Mouse (Mus musculus) lung, postnatal 25 days (tissue): ENCODE results near the gene Tdrd3.

Experiments used
- DNase-seq: peaks from one replicate; pipeline ENCODE4 v3.0.0; 2022; ENCODE audit warnings: low spot score

Gene Tdrd3

DNA sequence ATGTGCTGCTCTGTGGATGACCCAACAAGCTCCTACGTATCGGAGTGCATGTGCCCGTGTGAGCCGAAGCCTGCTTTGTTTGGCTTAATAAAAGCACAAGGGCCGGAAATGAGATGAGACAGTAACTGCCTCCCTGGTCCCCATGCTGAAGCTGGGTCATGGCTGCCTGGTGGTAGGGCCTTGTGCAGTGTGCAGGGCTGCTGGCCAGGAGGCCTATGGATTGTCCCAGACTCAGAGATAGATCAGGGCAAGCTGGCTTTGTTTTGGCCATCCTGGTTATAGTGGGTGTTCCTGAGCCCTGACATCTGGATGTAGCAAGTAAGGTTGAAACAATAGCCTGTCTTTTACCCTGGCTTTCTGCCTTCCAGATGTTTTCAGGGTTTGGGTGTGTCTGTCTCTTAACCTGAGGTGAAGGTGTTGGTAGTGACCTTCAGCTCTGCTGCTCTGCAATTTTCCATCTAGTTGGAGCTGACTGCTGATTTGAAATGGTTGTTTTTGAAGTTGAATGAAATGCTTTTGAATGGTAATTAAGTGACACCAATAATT is 39.3 kb downstream of the Tdrd3 start:
- DNase-seq = no peak

DNA sequence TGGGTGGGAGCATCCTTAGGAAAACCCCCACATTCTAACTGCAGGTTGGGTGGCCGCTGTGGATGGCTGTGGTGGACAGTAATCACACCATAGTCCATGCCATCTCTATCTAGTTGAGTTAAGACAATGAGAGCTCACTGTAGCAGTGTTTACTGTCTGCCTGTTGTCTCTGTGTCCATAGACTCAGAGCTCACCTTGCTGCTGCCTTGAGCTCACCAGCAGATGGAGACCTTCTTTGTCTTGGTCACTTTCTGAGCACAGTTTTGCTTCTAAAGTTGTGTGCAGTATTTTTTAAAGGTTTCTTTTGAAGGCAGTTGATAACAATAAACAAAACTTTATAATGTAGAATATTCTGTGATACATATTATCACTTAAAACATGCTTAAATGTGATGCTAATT is 43.3 kb downstream of the Tdrd3 start:
- no peak for DNase-seq

DNA sequence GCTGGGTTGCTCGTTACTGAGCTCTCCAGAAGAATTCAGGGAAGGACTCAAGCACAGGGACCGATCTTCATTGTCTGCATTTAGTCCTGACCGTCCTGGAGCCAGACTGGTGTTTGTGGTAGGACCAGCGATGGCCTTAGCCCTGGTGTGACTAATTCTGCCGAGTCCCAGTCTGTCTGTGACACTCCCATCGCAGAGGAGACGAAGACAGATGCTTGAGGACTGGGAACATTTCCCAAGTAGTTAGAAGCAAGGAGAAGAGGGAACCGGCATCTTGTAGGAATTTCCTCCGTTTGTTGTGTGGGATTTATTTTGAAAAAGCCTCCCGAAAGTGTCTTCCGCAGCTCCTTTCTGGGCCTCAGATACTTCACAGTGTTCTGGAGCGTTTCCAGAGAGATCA is 45.1 kb downstream of the Tdrd3 start:
- DNase-seq = no peak

DNA sequence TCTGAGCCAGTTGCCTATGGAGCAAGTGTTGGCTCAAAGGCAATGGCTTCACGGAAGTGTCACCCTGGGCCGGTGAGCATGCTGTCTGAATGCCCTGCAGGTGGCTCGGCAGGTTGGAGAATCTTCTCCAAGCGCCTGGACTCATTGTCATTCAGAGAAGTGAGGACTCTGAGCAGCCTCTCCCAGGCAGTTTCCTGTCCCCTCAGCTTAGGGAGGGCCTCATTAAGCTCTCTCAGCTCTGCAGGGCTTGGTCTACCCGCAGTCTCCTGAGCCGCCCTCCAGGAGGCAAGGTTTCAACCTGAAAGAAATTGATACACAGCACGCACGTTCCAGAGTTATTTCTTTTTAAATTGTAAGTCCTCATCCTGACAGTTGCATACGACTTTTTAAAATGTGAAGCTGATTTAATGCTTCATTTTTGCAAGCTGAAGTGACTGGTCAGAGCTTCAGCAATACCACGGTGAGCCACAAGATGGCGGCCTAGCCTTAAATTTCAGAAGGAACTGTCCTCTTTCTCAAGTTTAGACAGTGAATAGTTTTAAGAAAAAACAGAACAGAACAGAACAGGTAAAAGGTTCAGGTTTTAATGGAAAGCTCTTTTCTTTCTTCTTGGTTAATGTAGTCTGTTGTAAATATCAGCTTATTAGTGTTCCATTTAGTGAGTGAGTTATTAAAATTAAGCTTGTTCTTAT is 47.7 kb downstream of the Tdrd3 start:
- peak; percentile 73 for DNase-seq

DNA sequence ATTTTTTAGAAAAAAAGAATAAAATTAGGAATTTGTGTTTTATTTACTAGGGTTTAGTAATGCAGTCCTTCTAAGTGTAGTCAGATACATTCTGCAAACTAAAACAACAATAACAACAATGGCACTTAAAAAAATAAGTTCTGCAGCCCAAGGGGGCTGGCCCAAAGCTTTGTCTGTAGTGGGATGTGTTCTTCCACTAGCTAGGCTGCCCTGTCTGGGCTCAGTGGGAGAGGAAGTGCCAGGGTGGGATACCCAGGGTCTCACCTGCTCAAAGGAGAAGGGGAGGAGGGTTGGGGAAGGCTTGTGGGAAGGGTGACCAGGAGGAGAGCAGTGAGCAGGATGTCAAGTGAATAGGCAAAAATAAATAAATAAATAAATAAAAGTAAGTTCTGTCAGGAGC is 48.2 kb downstream of the Tdrd3 start:
- DNase-seq = no peak

DNA sequence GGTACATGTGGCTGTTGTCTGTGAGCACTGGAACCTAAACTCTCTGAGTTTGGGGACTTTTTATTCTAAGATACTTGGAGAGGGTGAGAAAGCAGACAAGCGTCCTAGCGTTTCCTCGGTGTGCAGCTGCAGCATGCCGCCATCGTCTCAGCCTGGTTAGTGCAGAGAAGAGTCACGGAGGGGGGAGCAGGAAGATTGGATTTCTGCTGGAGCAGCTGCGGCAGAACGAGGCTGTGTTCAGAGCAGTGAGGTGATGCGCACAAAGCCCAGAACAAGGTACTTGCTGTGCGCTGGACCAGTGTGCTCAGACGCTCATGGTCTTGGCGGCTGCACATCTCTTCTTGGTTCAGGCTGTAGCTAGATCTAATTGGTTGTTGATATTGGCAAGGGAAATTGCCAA is 51.1 kb downstream of the Tdrd3 start:
- no peak for DNase-seq

DNA sequence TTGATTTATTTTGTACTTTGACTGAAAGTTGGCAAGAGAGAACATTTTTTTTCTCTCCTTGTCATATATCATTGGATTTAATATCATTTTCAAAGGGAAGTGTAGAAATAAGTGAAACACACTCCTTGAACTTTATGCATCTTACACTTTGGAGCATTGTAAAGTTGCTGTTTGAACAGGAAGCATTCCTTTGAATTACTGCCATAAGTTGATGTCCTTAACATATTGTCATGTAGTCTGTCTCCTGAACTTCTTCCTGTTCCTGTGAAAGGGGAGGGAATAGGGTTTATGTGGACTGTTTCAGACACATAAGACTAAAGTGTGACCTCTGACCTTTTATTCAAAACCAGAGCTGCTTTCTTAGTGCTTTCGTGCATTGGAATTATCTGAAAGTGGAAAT is 55.1 kb downstream of the Tdrd3 start:
- no peak for DNase-seq

DNA sequence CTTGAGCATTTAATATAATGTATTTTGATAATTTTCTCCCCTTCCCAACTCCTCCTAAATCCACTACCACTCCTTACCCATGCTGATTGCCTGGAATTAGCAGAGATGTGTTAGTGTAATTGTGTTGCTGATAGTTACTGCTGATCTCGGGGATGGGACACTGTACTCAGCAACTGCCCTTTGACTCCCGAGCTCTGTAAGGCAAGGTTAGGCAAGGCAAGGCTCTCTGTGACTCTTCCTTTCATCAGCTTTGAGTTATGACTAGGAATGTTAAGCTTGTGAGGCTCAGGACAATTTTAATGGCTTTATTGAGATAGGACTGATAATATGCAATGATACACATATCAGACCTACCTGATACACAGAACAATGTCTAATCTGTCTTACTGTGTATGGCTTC is 56.3 kb downstream of the Tdrd3 start:
- no peak for DNase-seq

DNA sequence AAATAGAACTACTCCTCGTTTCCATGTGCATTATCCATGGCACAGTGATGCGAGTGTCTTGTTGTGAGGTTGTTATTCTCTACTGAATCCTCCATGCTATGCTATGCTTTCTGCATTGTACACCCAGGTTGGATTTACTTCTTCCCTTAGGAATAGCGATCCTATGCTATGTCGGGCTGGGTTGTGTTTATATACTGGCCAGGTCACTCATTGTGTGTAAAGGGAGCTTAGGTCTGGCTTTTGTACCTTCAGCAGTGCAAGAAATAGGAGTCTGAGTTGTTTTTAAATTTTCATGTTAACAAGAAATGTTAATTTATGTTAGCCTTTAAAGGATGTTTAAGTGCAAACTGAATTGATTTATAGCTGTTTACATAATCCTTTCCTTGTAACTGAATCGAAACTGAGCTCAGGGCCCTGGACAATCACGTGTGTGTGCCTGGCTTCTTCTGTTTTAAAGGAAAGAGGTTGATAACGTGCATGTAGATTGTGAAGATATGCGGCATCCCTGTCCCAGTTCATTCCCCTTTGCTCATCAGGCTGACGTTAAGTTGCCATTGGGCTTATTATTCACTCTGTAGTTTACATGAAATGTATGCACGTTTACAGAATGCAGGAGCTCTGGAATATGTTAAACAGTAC is 59.4 kb downstream of the Tdrd3 start:
- DNase-seq = no peak

DNA sequence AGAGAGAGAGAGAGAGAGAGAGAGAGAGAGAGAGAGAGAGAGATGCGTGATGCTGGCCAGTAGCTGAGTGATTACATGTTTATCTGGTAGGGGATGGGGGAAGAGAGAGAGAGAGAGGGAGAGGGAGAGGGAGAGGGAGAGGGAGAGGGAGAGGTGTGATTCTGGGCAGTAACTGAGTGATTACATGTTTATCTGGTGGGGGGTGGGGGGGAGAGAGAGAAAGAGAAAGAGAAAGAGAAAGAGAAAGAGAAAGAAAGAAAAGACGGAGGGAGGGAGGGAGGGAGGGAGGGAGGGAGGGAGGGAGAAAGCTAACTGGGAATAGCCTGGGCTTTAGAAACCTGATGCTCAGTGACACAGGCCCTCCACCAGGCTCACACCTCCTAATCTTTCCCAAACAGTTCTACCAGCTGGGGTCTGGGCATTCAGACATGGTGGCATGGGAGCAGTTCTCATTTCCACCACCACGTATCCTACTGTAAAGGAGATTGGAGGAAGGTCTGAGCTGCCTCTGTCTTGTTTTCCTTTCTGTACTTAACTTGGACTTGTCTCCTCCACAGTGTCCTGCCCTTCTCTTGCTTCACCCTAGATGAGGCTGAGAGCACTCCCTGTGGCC is 62.0 kb downstream of the Tdrd3 start:
- no peak for DNase-seq

DNA sequence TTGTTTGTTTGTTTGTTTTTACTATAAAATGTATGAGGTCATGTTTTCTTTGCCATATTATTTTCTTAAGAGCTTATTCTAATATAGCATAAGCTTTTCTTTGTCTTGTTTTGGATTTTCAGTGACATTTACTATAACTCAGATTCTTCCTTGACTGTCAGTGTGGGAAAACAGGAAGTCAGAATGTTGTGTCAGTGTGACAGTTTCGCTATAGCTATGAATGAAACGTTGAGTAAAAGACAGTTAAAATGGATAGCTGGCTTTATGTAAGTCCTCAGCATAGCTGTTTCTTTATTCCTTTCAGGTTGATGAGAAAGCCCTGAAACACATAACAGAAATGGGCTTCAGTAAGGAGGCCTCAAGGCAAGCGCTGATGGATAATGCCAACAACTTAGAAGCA is 69.4 kb downstream of the Tdrd3 start:
- no peak for DNase-seq

DNA sequence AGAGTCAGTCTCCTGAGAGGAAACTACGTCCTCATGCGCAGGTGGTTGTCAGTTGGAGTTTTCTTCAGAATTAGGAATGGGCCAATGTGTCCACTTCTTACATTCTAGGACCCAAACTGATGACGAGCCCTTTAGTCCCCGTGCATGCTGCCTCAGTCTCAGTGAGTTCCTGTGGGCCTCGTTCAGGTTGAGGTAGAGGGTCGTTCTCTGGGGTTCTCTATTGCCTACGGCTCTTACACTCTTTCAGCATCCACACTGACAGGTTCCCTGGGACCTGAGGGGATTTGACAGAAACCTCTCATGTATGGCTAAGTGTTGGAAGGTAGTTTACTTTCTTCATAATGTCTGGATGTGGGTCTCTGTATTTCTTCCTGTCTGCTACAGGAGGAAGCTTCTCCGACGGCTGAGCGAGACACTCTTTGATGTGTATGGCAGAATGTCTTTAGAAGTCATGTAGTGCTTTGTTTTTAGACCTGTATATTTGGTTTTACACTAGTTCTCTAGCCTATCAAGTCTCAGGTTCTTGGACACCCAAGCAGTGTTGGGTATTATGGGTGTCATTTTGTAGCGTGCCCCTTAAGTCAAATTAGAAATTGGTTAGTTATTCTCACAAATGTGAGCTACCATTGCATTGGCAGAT is 81.6 kb downstream of the Tdrd3 start:
- no peak for DNase-seq

DNA sequence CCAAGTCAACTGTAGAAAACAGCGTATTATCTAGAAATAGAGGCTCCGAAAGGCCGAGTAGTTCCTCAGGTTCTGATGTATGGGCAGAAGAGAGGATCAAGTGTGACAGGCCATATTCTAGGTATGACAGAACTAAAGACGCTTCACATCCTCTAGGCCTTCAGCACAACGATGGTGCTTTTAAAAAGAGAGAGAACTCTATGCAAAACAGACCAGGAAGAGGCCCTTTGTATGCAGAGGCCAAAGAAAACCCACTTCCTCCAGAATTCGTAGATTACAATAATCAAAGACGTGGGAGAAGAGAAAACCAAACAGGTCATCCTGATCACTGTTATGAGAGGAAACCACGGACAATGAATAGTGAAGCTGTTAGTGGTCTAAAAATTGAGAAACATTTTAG is 89.5 kb downstream of the Tdrd3 start:
- DNase-seq = no peak

DNA sequence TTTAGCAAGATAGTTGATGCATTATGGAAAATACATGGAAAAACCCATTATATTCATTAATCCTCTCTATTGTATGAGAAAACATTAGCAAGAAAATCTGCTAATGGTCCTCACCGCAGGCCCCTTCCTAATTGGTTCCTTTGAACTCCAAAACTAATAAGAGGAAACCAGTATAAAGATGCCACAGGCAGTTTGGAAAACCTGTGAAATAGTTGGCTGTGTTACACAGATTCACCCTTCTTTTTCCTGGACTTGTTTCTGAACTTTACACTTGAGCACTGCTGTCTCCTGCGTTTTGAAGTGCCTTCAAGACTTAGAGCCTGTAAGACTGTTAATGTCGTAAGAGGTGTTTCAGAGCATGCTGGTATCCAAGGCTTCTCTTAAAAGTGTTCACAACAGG is 98.8 kb downstream of the Tdrd3 start:
- DNase-seq = no peak

DNA sequence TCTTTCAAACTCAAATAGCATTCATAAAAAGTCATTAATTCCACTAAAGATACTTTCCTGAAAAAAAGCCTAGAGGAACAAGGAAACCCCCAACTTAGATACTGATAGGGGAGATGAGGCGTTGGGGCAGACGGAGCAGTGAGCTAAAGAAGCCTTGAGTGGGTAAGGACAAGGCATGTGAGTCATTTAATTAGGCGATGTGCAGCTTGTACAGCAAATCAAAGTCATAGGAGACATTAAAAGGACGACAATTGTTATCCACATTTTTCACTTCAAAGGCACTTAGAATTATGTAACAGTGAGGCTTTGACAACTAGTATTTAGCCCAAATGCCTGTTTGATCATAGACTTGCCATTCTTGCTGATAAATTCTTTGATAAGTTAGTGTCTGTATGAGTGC is 100.9 kb downstream of the Tdrd3 start:
- no peak for DNase-seq

DNA sequence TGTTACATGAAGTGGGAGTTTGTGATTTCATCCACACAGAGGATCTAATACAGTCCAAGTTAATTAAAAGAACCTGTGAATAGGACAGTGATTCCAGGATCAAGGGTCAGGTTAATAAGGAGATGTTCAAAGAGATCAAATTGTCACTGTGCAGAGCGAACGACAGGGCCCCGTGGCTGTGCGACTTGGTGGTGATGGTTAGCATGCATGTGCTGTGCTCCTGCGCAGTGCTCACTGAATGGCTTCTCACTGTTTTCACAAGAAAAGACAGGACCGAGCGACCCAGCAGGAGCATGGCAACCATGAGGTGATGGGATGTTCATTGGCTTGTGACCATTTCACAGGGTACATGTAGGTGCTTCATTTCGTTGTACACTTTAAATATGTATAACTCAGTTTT is 115.4 kb downstream of the Tdrd3 start:
- DNase-seq = no peak

DNA sequence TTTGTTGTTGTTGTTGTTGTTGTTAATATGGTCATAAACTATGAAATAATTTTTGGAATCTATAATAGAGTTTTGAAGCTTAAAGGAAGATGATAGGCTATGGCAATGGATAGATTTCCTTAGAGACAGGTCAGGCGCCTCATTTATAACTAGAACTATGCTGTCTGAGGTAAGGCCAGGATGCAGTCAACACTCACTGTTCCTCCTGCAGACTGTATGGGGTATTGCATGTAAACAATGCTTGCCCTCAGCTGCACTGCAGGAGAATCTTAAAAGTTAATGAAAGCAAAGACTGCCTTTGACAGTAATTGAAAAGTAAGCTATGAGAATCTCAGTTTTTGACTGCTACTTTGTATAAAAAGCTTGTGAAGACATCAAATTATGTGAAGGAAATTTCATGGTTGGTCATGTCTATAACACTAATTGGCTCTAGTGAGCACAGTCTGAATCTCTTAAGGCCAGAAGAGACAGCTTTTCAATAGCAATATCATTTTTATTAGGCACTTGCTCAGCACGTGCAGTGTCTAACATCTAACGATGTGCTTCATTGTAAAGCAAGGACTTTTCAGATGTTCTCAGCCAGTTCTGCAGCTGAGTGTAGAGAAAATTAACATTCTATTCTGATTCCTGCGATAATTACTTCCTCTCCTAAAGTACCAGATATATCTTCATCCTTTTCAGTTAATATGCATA is 120.8 kb downstream of the Tdrd3 start:
- DNase-seq = no peak

DNA sequence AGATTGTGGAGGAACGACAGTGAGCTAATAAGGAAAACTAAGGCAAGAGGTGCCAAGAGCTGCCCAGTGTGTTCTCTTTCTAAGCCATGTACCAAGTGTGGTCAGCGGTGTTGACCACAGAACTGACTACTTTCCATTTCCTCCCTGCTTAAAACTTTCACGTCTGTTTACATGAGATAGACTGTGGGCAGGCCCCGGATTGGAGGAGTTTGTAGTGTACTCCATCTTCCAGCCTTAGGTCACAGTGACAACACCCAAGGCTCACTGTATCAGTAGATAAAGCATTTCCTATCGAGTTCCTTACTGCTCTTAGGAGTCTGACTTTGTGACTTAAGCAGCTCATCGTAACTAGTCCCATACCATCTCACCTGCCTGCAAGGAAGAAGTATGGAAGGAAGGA is 133.5 kb downstream of the Tdrd3 start:
- no peak for DNase-seq

DNA sequence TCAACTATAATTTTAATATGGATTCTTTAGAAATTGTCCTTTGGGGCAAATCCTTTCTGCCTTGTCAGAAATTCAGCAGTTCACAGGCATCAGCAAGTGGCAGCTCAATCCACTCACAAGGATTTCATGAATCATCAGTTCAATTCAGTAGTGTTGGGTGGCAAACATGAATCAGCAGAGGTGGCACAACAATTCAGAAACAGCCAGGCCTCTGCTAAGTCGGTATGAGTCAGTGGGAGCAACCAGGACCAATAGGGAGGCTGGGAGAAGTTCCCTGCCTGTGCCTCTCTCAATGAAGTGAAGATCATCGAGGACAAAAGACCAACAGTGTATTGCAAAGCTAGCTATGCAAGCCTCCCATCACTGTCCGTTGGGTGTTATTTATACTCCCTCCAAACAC is 135.8 kb downstream of the Tdrd3 start:
- DNase-seq = no peak

DNA sequence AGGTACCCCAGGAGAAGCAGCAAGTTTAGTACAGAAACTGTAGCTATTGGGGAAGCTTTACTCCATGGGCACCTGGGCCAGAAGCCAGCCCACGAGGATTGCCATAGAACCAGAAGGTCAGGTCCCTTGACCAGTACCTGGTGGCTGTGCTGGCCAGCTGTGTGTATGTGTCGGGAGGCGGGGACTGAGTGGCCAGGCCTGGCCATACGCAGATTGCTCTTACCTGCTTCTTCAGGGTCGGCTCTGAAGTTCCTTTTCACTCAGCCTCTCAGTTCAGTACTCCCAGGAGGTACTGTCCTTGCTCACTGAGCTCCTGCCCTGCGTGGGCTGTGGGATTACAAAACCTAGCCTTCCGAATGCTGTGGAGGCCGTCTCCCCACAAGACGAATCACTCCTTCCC is 147.4 kb downstream of the Tdrd3 start:
- DNase-seq = no peak

DNA sequence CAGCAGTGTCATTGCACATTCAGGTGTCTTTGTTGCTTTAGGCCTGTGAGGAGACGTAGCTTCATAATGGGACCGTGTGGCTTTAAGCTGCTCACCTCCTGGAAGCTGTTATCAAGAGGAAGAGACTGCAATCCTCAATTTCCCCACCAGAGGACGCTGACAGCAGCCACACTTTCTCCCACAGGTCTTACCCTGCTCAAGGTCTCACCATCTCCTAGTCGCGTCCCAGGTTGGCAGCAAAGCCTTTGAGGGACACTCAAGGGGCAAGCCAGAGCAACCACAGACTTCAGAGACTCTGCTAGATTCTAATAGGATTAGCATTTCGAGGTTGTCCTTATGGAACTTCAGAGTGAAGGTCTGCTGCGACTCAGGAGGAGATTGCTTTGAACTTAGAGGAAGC is 149.8 kb downstream of the Tdrd3 start:
- DNase-seq = peak; percentile 14

DNA sequence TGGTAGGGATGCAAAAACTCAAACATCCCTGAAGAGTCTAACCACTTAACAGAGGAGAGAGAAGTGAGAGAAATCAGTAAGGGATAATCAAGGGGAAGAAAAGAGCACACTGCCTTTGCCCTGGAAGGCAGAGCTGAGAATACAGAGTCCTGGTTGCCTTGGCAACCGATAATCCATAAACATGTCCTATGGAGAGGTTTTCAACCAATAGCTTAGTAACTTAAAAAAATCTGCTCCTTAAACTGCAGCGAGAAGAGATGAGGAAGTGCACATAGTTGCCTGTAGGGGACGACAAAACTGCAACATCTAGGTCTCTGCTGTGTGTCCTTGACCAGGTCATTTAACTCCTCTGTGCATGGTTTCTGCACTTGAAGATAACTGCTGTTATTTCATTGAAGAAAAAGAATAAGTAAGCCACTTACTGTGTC is 150.6 kb downstream of the Tdrd3 start:
- peak; percentile 25 for DNase-seq
